Mouse (Mus musculus) cerebellum, adult 8-10 months (tissue): ENCODE results near the gene BC055324.
A peak's percentile ranks its signal among the peaks of the same experiment; 100 is the strongest.

ENCODE experiments used
- DNase-seq: peaks from one replicate; pipeline ENCODE4 v3.0.0; 2022

BC055324 gene

GRCm38 (mm10) chr1:163942056-163942455, 52.5 kb downstream of the BC055324 start:
- DNase-seq: no peak

GRCm38 (mm10) chr1:163934591-163934990, 60.0 kb downstream of the BC055324 start:
- no peak for DNase-seq

- no peak for DNase-seq
Measured at GRCm38 (mm10) chr1:163931801-163932200, 62.8 kb downstream of the BC055324 start.

GRCm38 (mm10) chr1:163930458-163930794, 64.2 kb downstream of the BC055324 start:
- DNase-seq: no peak

GRCm38 (mm10) chr1:163929636-163930457, 64.7 kb downstream of the BC055324 start:
- peak; percentile 91 for DNase-seq

- peak; percentile 7 for DNase-seq
Measured at GRCm38 (mm10) chr1:163928846-163929245, 65.8 kb downstream of the BC055324 start, which contains the start of gene Scyl3. Gene Scyl3 (plus strand): TSS chr1:163929100.

- no peak for DNase-seq
Measured at GRCm38 (mm10) chr1:163924093-163924492, 70.5 kb downstream of the BC055324 start.

GRCm38 (mm10) chr1:163917349-163918160, 77.0 kb downstream of the BC055324 start:
- DNase-seq: no peak

GRCm38 (mm10) chr1:163911981-163912380, 82.6 kb downstream of the BC055324 start:
- no peak for DNase-seq

- no peak for DNase-seq
Measured at GRCm38 (mm10) chr1:163910785-163911184, 83.8 kb downstream of the BC055324 start.

- peak; percentile 35 for DNase-seq
Measured at GRCm38 (mm10) chr1:163910343-163910742, 84.3 kb downstream of the BC055324 start.

- no peak for DNase-seq
Measured at GRCm38 (mm10) chr1:163908389-163908788, 86.2 kb downstream of the BC055324 start.

DNA sequence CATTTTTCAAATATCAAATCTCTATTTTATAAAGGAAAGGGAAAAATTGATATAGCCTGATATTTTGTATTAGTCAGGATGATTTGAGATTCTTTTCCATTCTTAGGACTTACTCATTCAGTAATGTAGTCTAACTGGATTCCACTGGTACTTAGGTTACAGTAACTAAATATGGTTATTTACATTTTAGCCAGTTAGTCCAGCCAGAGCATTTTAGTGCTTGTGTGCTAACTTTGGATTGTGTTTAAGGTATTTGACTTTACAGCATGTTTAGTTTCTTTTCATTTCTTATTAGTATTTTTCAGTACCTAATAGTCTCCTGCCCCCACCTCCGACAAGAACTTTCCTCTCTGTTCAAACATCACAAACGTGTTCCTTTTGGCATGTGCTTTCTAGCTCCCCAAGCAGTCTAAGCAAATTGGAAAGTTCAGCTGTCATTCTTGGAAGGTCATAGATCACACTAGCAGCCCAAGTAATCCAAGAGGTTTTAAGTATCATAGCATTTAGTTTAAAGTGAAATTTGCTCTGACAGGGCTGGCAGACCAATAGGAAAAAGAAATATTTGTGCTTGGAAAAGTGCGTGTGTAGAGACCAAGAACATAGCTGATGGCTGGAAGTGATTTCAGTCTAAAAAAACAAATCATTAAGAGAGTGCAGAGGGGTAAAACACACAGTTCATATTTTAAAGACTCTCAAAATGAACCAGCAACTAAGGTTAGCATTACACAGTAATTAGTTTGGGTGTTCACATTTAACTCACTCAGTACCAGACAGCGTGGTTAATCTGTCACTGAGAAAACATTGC, 87.4 kb downstream of the BC055324 start:
- DNase-seq: no peak

DNA sequence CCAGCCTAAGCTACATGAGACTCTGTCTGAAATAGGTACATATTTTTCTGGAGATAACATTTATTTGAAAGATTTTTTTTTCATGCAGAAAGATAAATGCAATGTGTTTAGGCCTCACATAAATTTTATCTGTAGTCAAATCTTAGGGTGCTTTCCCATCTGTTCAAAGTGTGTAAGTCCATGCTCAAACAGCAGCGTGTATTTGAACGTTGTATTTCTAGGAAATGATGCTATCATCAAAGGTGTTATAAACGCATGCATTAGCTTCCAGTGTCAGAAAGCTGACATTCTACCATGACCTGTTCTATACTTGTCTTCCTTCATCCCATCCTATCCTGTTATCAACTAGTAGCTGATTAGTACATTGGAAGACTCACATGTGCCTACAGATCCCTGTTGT, 91.2 kb downstream of the BC055324 start:
- DNase-seq: no peak

DNA sequence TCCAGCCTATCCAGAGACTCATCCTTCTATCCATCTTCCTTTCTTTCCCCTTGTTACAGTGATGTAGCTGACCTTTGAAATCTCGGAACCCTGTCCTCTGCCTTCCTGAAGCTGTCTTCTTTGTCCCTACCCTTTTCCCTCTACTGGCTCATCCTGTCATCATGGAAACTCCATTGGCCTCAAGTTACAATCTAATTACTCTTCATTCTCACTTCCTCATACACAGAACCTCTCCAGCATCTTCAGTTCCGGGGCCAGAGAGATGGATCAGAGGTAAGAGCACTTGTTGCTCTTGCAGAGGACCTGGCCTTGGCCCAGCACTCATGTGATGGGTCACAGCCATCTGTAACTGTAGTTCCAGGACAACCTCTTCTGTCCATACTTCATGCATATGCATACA, 94.4 kb downstream of the BC055324 start:
- no peak for DNase-seq

DNA sequence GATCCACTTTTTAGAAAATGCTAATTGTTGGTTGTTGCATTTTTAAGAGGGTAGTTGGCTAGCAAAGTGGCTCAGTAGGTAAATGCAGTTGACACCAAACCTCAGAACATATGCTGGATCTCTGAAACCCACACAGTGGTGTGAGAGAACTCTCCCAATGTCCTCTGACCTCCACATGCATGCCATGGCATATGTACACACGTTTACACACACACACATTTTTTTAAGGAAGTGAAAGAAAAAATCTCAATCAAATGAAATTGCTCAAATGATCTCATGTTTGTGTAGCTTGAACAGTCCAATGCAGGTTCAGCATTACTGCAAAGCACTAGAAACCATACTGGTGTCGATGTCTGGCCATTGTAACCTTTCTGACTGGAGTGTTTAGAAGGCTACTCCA, 95.0 kb downstream of the BC055324 start:
- no peak for DNase-seq

GRCm38 (mm10) chr1:163898291-163898764, 96.3 kb downstream of the BC055324 start:
- no peak for DNase-seq
